Mouse (Mus musculus) liver, embryonic 11.5 days (tissue): Measurements from ENCODE around the gene 2010300C02Rik. TPM values are rescaled to one million over a fixed set of nuclear protein-coding genes. Genes with fewer than 3 reads are reported as not detected.
"Not testable (repeated sequence)": the region's sequence is repeated elsewhere in the genome, so short reads cannot be mapped to it uniquely, and the experiment has no call there.

ENCODE experiments used
- ATAC-seq: fragments of 200-750 bp; cut with Nextera tagmentation; replicated peaks from 2 replicates; pipeline ENCODE4 v1.8.0; 2017; ENCODE audit warnings: moderate number of reproducible peaks, mild to moderate bottlenecking, moderate TSS enrichment, moderate library complexity; ENCODE audit not compliant: low FRiP score
- DNase-seq: peaks from one replicate; pipeline ENCODE4 v3.0.0-alpha.2; 2017; ENCODE audit warnings: low spot score
- H3K27ac ChIP-seq: fragments of 300-500 bp; sonication (generic); 2 replicates; pipeline ENCODE4 v1.5.1; 2014; ENCODE audit warnings: mild to moderate bottlenecking, low read depth, low read length, control low read depth
- H3K27me3 ChIP-seq: fragments of 300-500 bp; sonication (generic); replicated peaks from 2 replicates; pipeline ENCODE4 v1.6.1; 2014; ENCODE audit warnings: low read length, mixed read lengths; ENCODE audit not compliant: control insufficient read depth, insufficient read depth
- H3K36me3 ChIP-seq: fragments of 300-500 bp; sonication (generic); 2 replicates; pipeline ENCODE4 v1.6.1; 2014; ENCODE audit warnings: mild to moderate bottlenecking, low read length, moderate library complexity, mixed read lengths; ENCODE audit not compliant: control insufficient read depth, insufficient read depth
- H3K4me1 ChIP-seq: fragments of 300-500 bp; sonication (generic); replicated peaks from 2 replicates; pipeline ENCODE4 v1.6.1; 2014; ENCODE audit warnings: low read length, mixed read lengths; ENCODE audit not compliant: control insufficient read depth, insufficient read depth
- H3K4me2 ChIP-seq: fragments of 300-500 bp; sonication (generic); 2 replicates; pipeline ENCODE4 v1.6.1; 2014; ENCODE audit warnings: mild to moderate bottlenecking, control low read depth, moderate library complexity
- H3K4me3 ChIP-seq: fragments of 300-500 bp; sonication (generic); 2 replicates; pipeline ENCODE4 v1.5.1; 2014; ENCODE audit warnings: low read depth, low read length, control low read depth
- H3K9ac ChIP-seq: fragments of 300-500 bp; sonication (generic); 2 replicates; pipeline ENCODE4 v1.6.1; 2014; ENCODE audit warnings: low read depth, low read length, control low read depth
- H3K9me3 ChIP-seq: fragments of 300-500 bp; sonication (generic); 2 replicates; pipeline ENCODE4 v1.6.1; 2016; ENCODE audit warnings: low read length, inconsistent platforms, mixed read lengths; ENCODE audit not compliant: control insufficient read depth
- WGBS: fragments of 180-500 bp; shearing (Covaris S2); extraction: QIAGEN DNeasy Blood & Tissue Kit; methylation state at CpG from one replicate; pipeline ENCODE4 v1.1.7; 2014; 5-methylcytosine and 5-hydroxymethylcytosine counted together
- polyA plus RNA-seq: library from polyadenylated mRNA; unstranded; fragments of >200 nt; fragmentation: Nextera tagmentation; extraction: Ambion mirVana; gene quantifications from 2 replicates; pipeline ENCODE4 v1.2.1, GENCODE M21; 2014

Gene 2010300C02Rik
- polyA plus RNA-seq, 1 experiment from 2014 or later = 0.69 TPM

DNA sequence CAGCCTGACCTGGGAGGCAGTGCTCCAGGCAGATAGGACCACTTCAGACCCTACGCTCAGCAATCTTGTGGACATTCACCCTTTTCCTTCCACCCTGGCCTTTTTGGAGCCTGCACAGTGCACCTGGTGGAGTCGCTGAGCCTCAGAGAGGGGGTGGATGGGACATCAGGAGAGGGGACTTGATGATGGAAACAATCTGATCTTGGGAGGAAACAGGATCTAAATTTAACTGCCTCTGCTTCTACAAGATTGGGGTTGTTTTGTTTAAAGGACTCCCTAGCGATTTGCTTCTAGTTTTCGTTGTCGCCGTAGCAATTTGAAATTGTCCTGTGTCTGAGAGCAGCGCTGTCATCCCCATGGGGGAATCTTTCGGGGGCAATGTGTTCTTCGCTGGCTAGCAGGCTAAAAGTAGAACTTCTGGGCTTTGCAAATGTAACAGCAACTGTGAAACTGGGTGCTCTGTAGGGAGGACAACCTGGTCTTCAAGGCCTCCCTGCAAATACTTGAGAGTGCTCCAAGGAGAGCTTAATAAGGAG lies 119.2 kb downstream of the 2010300C02Rik start:
- no peak overlapping the region for H3K9ac ChIP-seq
- no peaks in the 10 kb centered on the region for H3K27me3 ChIP-seq
- ATAC-seq = no peak
- no peak for DNase-seq
- 81% methylated on average over 9 of the region's 9 CpGs for WGBS
- no peak overlapping the region for H3K4me2 ChIP-seq
- no peaks in the 10 kb centered on the region for H3K9me3 ChIP-seq
- no peaks in the 10 kb centered on the region for H3K4me1 ChIP-seq
- H3K27ac ChIP-seq = no peak overlapping the region
- H3K36me3 ChIP-seq = no peaks in the 10 kb centered on the region
- no peak overlapping the region for H3K4me3 ChIP-seq

- no peak overlapping the region for H3K4me3 ChIP-seq
- DNase-seq (no peak), ATAC-seq (no peak)
- H3K9me3 ChIP-seq = no peaks in the 10 kb centered on the region
- H3K9ac ChIP-seq = no peak overlapping the region
- WGBS = 72% methylated on average over 5 of the region's 5 CpGs
- no peaks in the 10 kb centered on the region for H3K27me3 ChIP-seq
- H3K36me3 ChIP-seq = no peaks in the 10 kb centered on the region
- H3K27ac ChIP-seq = no peak overlapping the region
- no peaks in the 10 kb centered on the region for H3K4me1 ChIP-seq
- no peak overlapping the region for H3K4me2 ChIP-seq
Observed at GRCm38 (mm10) chr1:37598986-37599385, 120.9 kb downstream of the 2010300C02Rik start.

GRCm38 (mm10) chr1:37594812-37595211 lies 125.1 kb downstream of the 2010300C02Rik start:
- not testable (repeated sequence) for DNase-seq, H3K4me2 ChIP-seq, H3K9ac ChIP-seq, ATAC-seq, H3K9me3 ChIP-seq, H3K4me1 ChIP-seq, H3K27ac ChIP-seq, H3K4me3 ChIP-seq, H3K36me3 ChIP-seq, H3K27me3 ChIP-seq
- WGBS = 78% methylated on average over 3 of the region's 3 CpGs

DNA sequence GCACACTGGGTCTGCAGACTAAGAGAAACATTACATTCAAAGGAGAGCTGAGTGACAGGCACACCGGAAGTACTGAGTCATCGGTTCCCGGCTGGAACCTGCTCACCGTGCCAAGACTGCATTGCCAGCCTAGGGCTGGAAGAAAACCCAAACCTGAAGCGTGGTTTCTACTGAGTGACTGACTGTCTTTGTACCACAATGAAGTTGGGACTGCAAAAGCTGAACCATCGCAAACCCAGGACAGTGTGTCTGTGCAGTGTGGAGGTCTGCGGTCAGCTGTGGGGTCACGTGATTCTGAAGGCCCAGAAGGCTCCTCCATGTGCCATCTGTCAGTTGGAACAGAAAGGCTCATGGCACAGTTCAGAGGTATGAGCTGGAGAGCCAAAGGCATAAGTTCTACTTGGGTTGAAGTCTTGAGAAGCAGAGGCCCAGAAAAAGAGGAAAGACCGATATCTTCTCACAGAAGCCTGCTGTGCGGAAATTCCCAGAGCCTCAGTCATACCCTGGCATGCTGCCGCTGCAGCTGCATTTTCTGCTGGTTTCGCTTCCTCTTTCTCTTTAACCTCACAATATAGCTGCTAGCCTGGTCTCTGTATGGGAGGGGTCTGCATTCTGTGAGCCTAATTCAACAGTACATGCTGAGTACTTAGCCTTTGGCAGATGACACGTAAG lies 133.9 kb downstream of the 2010300C02Rik start:
- Histone ChIP-seq H3K9me3 (no peaks in the 10 kb centered on the region), H3K9ac (no peak overlapping the region), H3K27ac (no peak overlapping the region), H3K27me3 (no peaks in the 10 kb centered on the region), H3K4me1 (no peaks in the 10 kb centered on the region), H3K4me3 (no peak overlapping the region), H3K4me2 (no peak overlapping the region), H3K36me3 (no peaks in the 10 kb centered on the region)
- DNase-seq (no peak), ATAC-seq (no peak)
- WGBS = 55% methylated on average over 13 of the region's 13 CpGs

GRCm38 (mm10) chr1:37583795-37584464 lies 136.0 kb downstream of the 2010300C02Rik start:
- ATAC-seq (no peak), DNase-seq (no peak)
- H3K36me3 ChIP-seq = no peaks in the 10 kb centered on the region
- H3K4me1 ChIP-seq = no peaks in the 10 kb centered on the region
- 63% methylated on average over 9 of the region's 9 CpGs for WGBS
- no peak overlapping the region for H3K4me2 ChIP-seq
- H3K27me3 ChIP-seq = no peaks in the 10 kb centered on the region
- no peak overlapping the region for H3K9ac ChIP-seq
- no peaks in the 10 kb centered on the region for H3K9me3 ChIP-seq
- H3K4me3 ChIP-seq = no peak overlapping the region
- no peak overlapping the region for H3K27ac ChIP-seq

DNA sequence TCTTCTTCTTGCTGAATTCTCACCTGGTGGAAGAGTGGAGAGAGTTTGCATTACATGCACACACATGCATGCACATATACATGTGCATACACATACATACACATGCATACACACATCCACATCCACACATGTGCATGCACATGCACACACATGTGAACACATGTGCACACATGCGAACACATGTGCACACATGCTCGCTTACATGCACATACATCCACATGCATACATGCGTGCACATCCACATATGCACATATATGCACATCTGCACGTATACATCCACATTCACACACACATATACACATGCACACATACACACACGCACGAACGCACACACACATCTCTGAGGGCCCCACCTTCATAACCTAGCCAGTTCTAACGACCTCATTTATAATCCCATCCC lies 136.7 kb downstream of the 2010300C02Rik start:
- Histone ChIP-seq H3K4me3 (no peak overlapping the region), H3K9ac (no peak overlapping the region), H3K36me3 (no peaks in the 10 kb centered on the region), H3K27ac (no peak overlapping the region), H3K4me2 (no peak overlapping the region), H3K27me3 (no peaks in the 10 kb centered on the region), H3K9me3 (no peaks in the 10 kb centered on the region), H3K4me1 (no peaks in the 10 kb centered on the region)
- 88% methylated on average over 8 of the region's 8 CpGs for WGBS
- DNase-seq (no peak), ATAC-seq (no peak)

DNA sequence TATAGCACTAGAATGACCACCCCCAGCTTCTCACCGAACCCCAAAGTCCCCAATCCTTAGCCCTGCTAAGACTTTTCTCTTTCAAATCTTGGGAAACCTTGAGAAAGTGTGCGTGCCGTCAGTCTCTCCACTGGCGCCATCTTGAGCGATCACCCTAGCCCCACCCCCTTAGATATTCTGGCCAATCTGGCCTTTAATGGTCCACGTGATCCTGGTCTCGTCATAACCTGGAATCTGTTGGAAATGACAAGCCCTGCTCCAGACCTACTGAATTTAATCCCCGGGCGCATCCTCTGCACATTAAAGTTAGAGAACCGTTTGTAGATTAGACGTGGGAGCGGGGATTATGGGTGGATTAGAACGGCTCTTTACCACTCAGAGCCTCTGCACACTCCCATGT lies 140.2 kb downstream of the 2010300C02Rik start:
- Histone ChIP-seq H3K36me3 (no peaks in the 10 kb centered on the region), H3K4me2 (no peak overlapping the region), H3K9me3 (no peaks in the 10 kb centered on the region), H3K4me1 (no peaks in the 10 kb centered on the region), H3K4me3 (no peak overlapping the region), H3K27ac (no peak overlapping the region), H3K27me3 (no peaks in the 10 kb centered on the region), H3K9ac (no peak overlapping the region)
- no peak for ATAC-seq
- DNase-seq = no peak
- WGBS = 87% methylated on average over 13 of the region's 13 CpGs

DNA sequence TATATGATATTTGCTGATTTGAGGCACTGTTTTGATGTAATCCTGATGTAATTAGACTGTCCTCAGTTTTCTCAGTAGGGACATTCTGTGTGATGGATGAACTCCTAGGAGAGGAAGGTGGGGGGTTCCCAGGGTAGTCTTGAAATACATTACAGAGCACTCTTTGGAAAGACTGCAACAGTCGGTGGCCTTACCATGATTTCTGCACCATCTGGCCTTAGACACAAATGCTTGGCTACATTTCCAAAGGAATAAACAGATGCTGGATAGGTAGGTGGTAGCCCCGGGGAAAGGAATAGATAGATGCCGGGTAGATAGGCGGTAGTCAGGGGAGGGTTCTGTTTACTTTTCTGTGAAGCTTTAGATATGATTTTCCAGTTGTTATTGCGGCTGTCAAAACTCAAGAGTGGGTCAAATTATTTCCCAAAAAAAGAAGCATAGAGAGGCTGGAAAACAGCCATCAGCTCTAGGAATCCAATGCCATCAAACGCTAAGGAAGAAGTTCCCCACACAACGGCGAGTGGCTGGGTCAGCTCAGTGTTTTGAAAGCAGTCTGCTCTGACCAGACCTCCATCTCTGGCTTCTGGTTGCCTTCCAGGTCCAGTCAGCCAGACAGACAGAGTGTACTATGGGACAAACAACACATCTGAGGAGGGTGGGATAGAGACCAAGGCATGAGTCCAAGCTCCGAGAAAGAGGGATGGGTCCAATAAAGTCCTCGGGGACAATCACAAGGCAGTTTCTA lies 147.2 kb downstream of the 2010300C02Rik start:
- no peaks in the 10 kb centered on the region for H3K9me3 ChIP-seq
- no peak overlapping the region for H3K9ac ChIP-seq
- no peaks in the 10 kb centered on the region for H3K27me3 ChIP-seq
- H3K4me2 ChIP-seq = no peak overlapping the region
- no peaks in the 10 kb centered on the region for H3K36me3 ChIP-seq
- DNase-seq (no peak), ATAC-seq (no peak)
- no peak overlapping the region for H3K27ac ChIP-seq
- no peaks in the 10 kb centered on the region for H3K4me1 ChIP-seq
- WGBS = 78% methylated on average over 10 of the region's 10 CpGs
- H3K4me3 ChIP-seq = no peak overlapping the region
